Mouse (Mus musculus): ENCODE data around the gene Trhr2. TPM values are rescaled to one million over a fixed set of nuclear protein-coding genes. Genes with fewer than 3 reads are reported as not detected.

The Trhr2 gene
- polyA plus RNA-seq, 1 experiment from 2014 or later, result 0.32 TPM

GRCm38 (mm10) chr8:122340761-122341160 is 19.8 kb downstream of the Trhr2 start:
- WGBS, result 80% methylated on average over 3 of the region's 3 CpGs
- no peak overlapping the region for H3K9ac ChIP-seq
- H3K4me1 ChIP-seq, result peaks cover 34% of the 10 kb centered on the region
- H3K27ac ChIP-seq, result no peak overlapping the region
- H3K27me3 ChIP-seq, result peaks cover 66% of the 10 kb centered on the region
- H3K4me3 ChIP-seq, result no peak overlapping the region
- H3K36me3 ChIP-seq, result no peaks in the 10 kb centered on the region
- H3K9me3 ChIP-seq, result no peaks in the 10 kb centered on the region
- ATAC-seq (ENCODE audit: insufficient number of reproducible peaks, insufficient read depth, low FRiP score, low TSS enrichment), result no peak
- no peak overlapping the region for H3K4me2 ChIP-seq (replicated peaks)

- peaks cover 70% of the 10 kb centered on the region for H3K27me3 ChIP-seq
- no peak overlapping the region for H3K4me2 ChIP-seq (replicated peaks)
- H3K4me3 ChIP-seq, result no peak overlapping the region
- H3K27ac ChIP-seq, result no peak overlapping the region
- H3K9me3 ChIP-seq, result no peaks in the 10 kb centered on the region
- H3K4me1 ChIP-seq, result peaks cover 29% of the 10 kb centered on the region
- 0 out of 2 replicates have a peak, but pooled peaks cover 9% of the 10 kb centered on the region for H3K36me3 ChIP-seq
- 47% methylated on average over 6 of the region's 6 CpGs for WGBS
- H3K9ac ChIP-seq, result no peak overlapping the region
- ATAC-seq (ENCODE audit: insufficient number of reproducible peaks, insufficient read depth, low FRiP score, low TSS enrichment), result no peak
These were observed 21.7 kb downstream of the Trhr2 start for GRCm38 (mm10) chr8:122338852-122339251.

DNA sequence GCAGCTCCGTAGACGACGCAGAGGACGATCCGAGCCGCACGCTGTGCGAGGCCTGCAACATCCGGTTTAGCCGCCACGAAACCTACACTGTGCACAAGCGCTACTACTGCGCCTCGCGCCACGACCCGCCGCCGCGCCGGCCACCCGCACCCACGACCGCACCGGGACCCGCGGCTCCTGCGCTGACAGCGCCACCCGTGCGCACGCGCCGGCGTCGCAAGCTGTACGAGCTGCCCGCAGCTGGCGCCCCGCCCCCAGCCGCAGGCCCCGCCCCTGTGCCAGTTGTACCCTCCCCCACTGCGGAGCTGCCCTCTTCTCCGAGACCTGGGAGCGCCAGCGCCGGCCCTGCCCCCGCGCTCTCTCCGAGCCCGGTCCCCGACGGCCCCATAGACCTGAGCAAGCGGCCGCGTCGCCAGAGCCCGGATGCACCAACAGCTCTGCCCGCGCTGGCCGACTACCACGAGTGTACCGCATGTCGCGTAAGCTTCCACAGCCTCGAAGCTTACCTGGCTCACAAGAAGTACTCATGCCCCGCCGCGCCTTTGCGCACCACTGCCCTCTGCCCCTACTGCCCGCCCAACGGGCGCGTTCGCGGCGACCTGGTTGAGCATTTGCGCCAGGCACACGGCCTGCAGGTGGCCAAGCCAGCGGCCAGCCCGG is 24.2 kb downstream of the Trhr2 start:
- Histone ChIP-seq H3K27ac (no peak overlapping the region), H3K9ac (peak overlapping the region; percentile 46), H3K4me2 (replicated peaks) (peak overlapping the region; percentile 94), H3K9me3 (no peaks in the 10 kb centered on the region), H3K4me3 (peak overlapping the region; percentile 57), H3K27me3 (peaks cover 53% of the 10 kb centered on the region), H3K4me1 (peaks cover 14% of the 10 kb centered on the region; the same call in 1 of the 2 replicates), H3K36me3 (peaks cover 14% of the 10 kb centered on the region; the same call in 1 of the 2 replicates)
- 3% methylated on average over 67 of the region's 81 CpGs for WGBS
- peak; percentile 19; the same call in 1 of the 2 replicates for ATAC-seq (ENCODE audit: insufficient number of reproducible peaks, insufficient read depth, low FRiP score, low TSS enrichment)

- H3K27ac ChIP-seq, result no peak overlapping the region
- peaks cover 14% of the 10 kb centered on the region; the same call in 1 of the 2 replicates for H3K4me1 ChIP-seq
- peaks cover 51% of the 10 kb centered on the region for H3K27me3 ChIP-seq
- H3K36me3 ChIP-seq, result peaks cover 14% of the 10 kb centered on the region; the same call in 1 of the 2 replicates
- peak overlapping the region; percentile 57 for H3K4me3 ChIP-seq
- peak overlapping the region; percentile 94 for H3K4me2 ChIP-seq (replicated peaks)
- H3K9ac ChIP-seq, result peak overlapping the region; percentile 46
- H3K9me3 ChIP-seq, result no peaks in the 10 kb centered on the region
- no peak for ATAC-seq (ENCODE audit: insufficient number of reproducible peaks, insufficient read depth, low FRiP score, low TSS enrichment)
- WGBS, result 9% methylated on average over 57 of the region's 57 CpGs
These were observed 24.8 kb downstream of the Trhr2 start for GRCm38 (mm10) chr8:122335638-122336250.

GRCm38 (mm10) chr8:122334791-122335490 is 25.6 kb downstream of the Trhr2 start:
- Histone ChIP-seq H3K4me3 (peak overlapping the region; percentile 57; the same call in 1 of the 2 replicates), H3K27me3 (peaks cover 51% of the 10 kb centered on the region), H3K27ac (no peak overlapping the region), H3K4me1 (peaks cover 17% of the 10 kb centered on the region; the same call in 1 of the 2 replicates), H3K9me3 (no peaks in the 10 kb centered on the region), H3K9ac (no peak overlapping the region), H3K4me2 (replicated peaks) (peak overlapping the region; percentile 94; the same call in 1 of the 2 replicates), H3K36me3 (peaks cover 14% of the 10 kb centered on the region; the same call in 1 of the 2 replicates)
- no peak for ATAC-seq (ENCODE audit: insufficient number of reproducible peaks, insufficient read depth, low FRiP score, low TSS enrichment)
- 80% methylated on average over 13 of the region's 13 CpGs for WGBS

- Histone ChIP-seq H3K4me1 (peaks cover 18% of the 10 kb centered on the region; the same call in 1 of the 2 replicates), H3K27ac (no peak overlapping the region), H3K9me3 (no peaks in the 10 kb centered on the region), H3K27me3 (peaks cover 49% of the 10 kb centered on the region), H3K4me2 (replicated peaks) (no peak overlapping the region), H3K9ac (no peak overlapping the region), H3K4me3 (no peak overlapping the region), H3K36me3 (peaks cover 14% of the 10 kb centered on the region; the same call in 1 of the 2 replicates)
- 77% methylated on average over 7 of the region's 7 CpGs for WGBS
- ATAC-seq (ENCODE audit: insufficient number of reproducible peaks, insufficient read depth, low FRiP score, low TSS enrichment), result no peak
These were observed 27.0 kb downstream of the Trhr2 start for GRCm38 (mm10) chr8:122333531-122333930.

GRCm38 (mm10) chr8:122332753-122333506 is 27.6 kb downstream of the Trhr2 start:
- H3K36me3 ChIP-seq, result peaks cover 14% of the 10 kb centered on the region; the same call in 1 of the 2 replicates
- H3K27ac ChIP-seq, result no peak overlapping the region
- 70% methylated on average over 6 of the region's 6 CpGs for WGBS
- no peak for ATAC-seq (ENCODE audit: insufficient number of reproducible peaks, insufficient read depth, low FRiP score, low TSS enrichment)
- no peak overlapping the region for H3K4me3 ChIP-seq
- H3K9ac ChIP-seq, result no peak overlapping the region
- peaks cover 18% of the 10 kb centered on the region; the same call in 1 of the 2 replicates for H3K4me1 ChIP-seq
- peaks cover 43% of the 10 kb centered on the region for H3K27me3 ChIP-seq
- no peak overlapping the region for H3K4me2 ChIP-seq (replicated peaks)
- H3K9me3 ChIP-seq, result no peaks in the 10 kb centered on the region

GRCm38 (mm10) chr8:122331134-122331523 is 29.4 kb downstream of the Trhr2 start:
- Histone ChIP-seq H3K36me3 (peaks cover 14% of the 10 kb centered on the region; the same call in 1 of the 2 replicates), H3K27me3 (peaks cover 33% of the 10 kb centered on the region), H3K4me1 (peaks cover 10% of the 10 kb centered on the region; the same call in 1 of the 2 replicates), H3K9me3 (no peaks in the 10 kb centered on the region), H3K9ac (no peak overlapping the region), H3K4me2 (replicated peaks) (no peak overlapping the region), H3K27ac (no peak overlapping the region), H3K4me3 (no peak overlapping the region)
- 49% methylated on average over 3 of the region's 3 CpGs for WGBS
- ATAC-seq (ENCODE audit: insufficient number of reproducible peaks, insufficient read depth, low FRiP score, low TSS enrichment), result no peak

GRCm38 (mm10) chr8:122330446-122331133 is 30.0 kb downstream of the Trhr2 start:
- Histone ChIP-seq H3K36me3 (peaks cover 14% of the 10 kb centered on the region; the same call in 1 of the 2 replicates), H3K9ac (no peak overlapping the region), H3K4me3 (no peak overlapping the region), H3K4me1 (peaks cover 12% of the 10 kb centered on the region; the same call in 1 of the 2 replicates), H3K27me3 (peaks cover 32% of the 10 kb centered on the region), H3K27ac (no peak overlapping the region), H3K4me2 (replicated peaks) (no peak overlapping the region), H3K9me3 (no peaks in the 10 kb centered on the region)
- no peak for ATAC-seq (ENCODE audit: insufficient number of reproducible peaks, insufficient read depth, low FRiP score, low TSS enrichment)
- 76% methylated on average over 12 of the region's 12 CpGs for WGBS

DNA sequence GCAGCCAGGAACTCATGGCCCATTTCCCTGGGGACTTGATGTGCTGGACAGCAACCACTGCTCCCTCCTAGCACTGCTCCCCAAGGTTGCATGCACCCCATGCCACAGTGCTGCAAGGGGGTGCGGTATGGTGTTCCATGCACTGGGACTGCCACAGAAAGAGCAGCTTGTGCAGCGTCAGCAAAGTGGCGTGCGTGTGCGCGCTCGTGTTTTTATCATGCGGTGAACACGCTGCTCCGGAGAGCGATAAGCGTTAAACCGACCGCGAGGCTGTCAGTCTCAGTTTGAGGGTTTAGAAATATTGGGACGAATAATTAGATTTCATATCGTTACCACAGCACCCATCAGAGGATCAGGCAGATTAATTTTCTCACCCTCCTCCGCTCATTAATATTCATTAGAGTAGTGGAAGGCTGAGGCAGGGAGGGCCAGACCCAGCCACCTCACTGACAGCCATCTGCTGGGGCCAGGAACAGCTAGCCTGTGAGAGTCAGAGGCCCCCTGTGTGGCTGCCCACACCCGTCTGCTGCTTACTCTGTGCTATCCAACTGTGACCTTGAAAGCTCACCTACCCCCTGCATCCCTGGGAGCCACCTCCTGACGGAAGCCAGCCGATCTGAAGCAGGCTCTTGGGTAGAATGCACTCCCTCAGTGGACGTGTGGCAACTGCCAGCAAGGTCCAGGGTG is 30.9 kb downstream of the Trhr2 start:
- Histone ChIP-seq H3K4me2 (replicated peaks) (no peak overlapping the region), H3K36me3 (peaks cover 5% of the 10 kb centered on the region; the same call in 1 of the 2 replicates), H3K27ac (0 out of 2 replicates have a peak overlapping the region, but pooled peaks have one; percentile 1), H3K27me3 (peaks cover 30% of the 10 kb centered on the region), H3K4me3 (no peak overlapping the region), H3K4me1 (peaks cover 10% of the 10 kb centered on the region; the same call in 1 of the 2 replicates), H3K9ac (no peak overlapping the region), H3K9me3 (no peaks in the 10 kb centered on the region)
- ATAC-seq (ENCODE audit: insufficient number of reproducible peaks, insufficient read depth, low FRiP score, low TSS enrichment), result no peak
- WGBS, result 80% methylated on average over 22 of the region's 22 CpGs
